Mouse (Mus musculus) forebrain, embryonic 15.5 days (tissue): Measurements from ENCODE around the gene Tmem8. TPM values are rescaled to one million over a fixed set of nuclear protein-coding genes. Genes with fewer than 3 reads are reported as not detected.

ENCODE experiments used
- ATAC-seq: fragments of 200-750 bp; cut with Nextera tagmentation; replicated peaks from 2 replicates; pipeline ENCODE4 v1.8.0; 2017; ENCODE audit warnings: mild to moderate bottlenecking, moderate TSS enrichment, moderate library complexity
- H3K27ac ChIP-seq: fragments of 300-500 bp; sonication (generic); replicated peaks from 2 replicates; pipeline ENCODE4 v1.5.1; 2015; ENCODE audit warnings: mild to moderate bottlenecking, inconsistent platforms
- H3K27me3 ChIP-seq: fragments of 300-500 bp; sonication (generic); 2 replicates; pipeline ENCODE4 v1.6.1; 2015; ENCODE audit warnings: inconsistent platforms
- H3K36me3 ChIP-seq: fragments of 300-500 bp; sonication (generic); 2 replicates; pipeline ENCODE4 v1.6.1; 2015; ENCODE audit warnings: mild to moderate bottlenecking, inconsistent platforms
- H3K4me1 ChIP-seq: fragments of 300-500 bp; sonication (generic); 2 replicates; pipeline ENCODE4 v1.6.1; 2015; ENCODE audit warnings: inconsistent platforms
- H3K4me2 ChIP-seq: fragments of 300-500 bp; sonication (generic); replicated peaks from 2 replicates; pipeline ENCODE4 v1.6.1; 2015; ENCODE audit warnings: mild to moderate bottlenecking, inconsistent platforms
- H3K4me3 ChIP-seq: fragments of 300-500 bp; sonication (generic); 2 replicates; pipeline ENCODE4 v1.5.1; 2015; ENCODE audit warnings: mild to moderate bottlenecking, inconsistent platforms
- H3K9ac ChIP-seq: fragments of 300-500 bp; sonication (generic); replicated peaks from 2 replicates; pipeline ENCODE4 v1.6.1; 2015; ENCODE audit warnings: mild to moderate bottlenecking, inconsistent platforms
- H3K9me3 ChIP-seq: fragments of 300-500 bp; sonication (generic); 2 replicates; pipeline ENCODE4 v1.6.1; 2016; ENCODE audit warnings: inconsistent platforms
- WGBS: fragments of 180-500 bp; shearing (Covaris S2); methylation state at CpG from one replicate; pipeline ENCODE4 v1.1.7; 2015; ENCODE audit warnings: mixed read lengths; 5-methylcytosine and 5-hydroxymethylcytosine counted together
- polyA plus RNA-seq: library from polyadenylated mRNA; unstranded; fragments of >200 nt; fragmentation: Nextera tagmentation; extraction: Ambion mirVana; gene quantifications from 2 replicates; pipeline ENCODE4 v1.2.1, GENCODE M21; 2015

The Tmem8 gene
- polyA plus RNA-seq, 1 experiment from 2014 or later: 2.1 TPM

GRCm38 (mm10) chr17:26131062-26131732 lies 18.1 kb downstream of the Tmem8 start:
- Histone ChIP-seq H3K36me3 (peaks cover 43% of the 10 kb centered on the region), H3K4me3 (peak overlapping the region; percentile 5; the same call in 1 of the 2 replicates), H3K4me2 (no peak overlapping the region), H3K27ac (0 out of 2 replicates have a peak overlapping the region, but pooled peaks have one; percentile 27), H3K9me3 (no peaks in the 10 kb centered on the region), H3K4me1 (0 out of 2 replicates have a peak, but pooled peaks cover 2% of the 10 kb centered on the region), H3K27me3 (no peaks in the 10 kb centered on the region), H3K9ac (no peak overlapping the region)
- ATAC-seq: 0 out of 2 replicates have a peak, but pooled peaks have one; percentile 32
- 72% methylated on average over 18 of the region's 18 CpGs for WGBS

DNA sequence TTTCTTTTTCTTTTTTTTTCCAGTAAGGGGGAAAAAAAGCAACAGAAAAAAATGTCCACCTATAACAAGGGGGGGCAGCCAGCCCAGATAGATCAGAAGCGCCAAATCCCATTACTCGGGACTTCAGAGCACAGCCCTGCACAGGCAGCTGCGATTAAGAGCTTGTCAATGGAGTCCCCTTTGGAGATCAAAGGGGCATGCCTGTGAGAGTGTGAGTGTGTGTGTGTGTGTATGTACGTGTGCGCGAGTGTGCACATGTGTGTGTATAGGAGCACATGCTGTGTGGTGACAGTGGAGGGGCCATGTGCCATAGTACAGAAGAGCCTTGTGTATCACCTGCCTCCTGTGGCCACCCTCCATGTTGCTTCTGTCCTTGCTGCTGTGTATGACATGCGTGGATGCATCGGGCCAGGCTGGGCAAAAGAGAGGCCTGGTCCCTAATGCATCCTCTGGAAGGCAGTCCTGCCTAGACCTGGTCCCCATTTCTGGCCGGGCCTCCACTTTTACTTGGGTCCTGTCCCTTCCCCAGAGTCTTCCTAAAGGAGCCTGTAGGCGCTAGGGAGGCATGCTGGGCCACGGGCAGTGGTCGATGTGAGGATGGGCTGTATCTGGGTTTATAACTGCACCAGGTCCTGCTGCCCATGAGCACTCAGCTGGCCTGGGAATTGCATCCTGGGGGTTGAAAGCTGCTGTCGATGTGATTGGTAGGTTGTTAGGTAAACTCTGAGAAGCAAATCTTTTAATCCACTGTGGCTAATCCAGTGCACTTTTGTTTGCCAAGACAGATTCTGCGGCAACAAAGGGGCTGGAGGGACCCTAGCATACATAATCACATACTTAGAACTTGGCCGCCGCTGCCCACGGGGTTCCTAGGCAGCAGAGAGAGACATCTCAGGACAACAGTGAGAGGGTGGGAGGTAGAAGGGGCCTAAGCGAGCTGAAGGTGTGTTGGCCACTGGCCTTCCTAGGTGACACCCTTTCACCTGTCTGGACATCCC lies 19.1 kb downstream of the Tmem8 start:
- Histone ChIP-seq H3K4me3 (peak overlapping the region; percentile 5; the same call in 1 of the 2 replicates), H3K36me3 (peaks cover 33% of the 10 kb centered on the region), H3K9me3 (no peaks in the 10 kb centered on the region), H3K9ac (no peak overlapping the region), H3K27me3 (no peaks in the 10 kb centered on the region), H3K27ac (no peak overlapping the region), H3K4me2 (no peak overlapping the region), H3K4me1 (0 out of 2 replicates have a peak, but pooled peaks cover 2% of the 10 kb centered on the region)
- WGBS: 73% methylated on average over 18 of the region's 18 CpGs
- ATAC-seq: peak; percentile 43; the same call in 1 of the 2 replicates

GRCm38 (mm10) chr17:26137106-26137750 lies 24.1 kb downstream of the Tmem8 start:
- Histone ChIP-seq H3K27me3 (no peaks in the 10 kb centered on the region), H3K4me2 (no peak overlapping the region), H3K27ac (no peak overlapping the region), H3K4me3 (no peak overlapping the region), H3K9me3 (no peaks in the 10 kb centered on the region), H3K9ac (no peak overlapping the region), H3K36me3 (no peaks in the 10 kb centered on the region), H3K4me1 (peaks cover 25% of the 10 kb centered on the region)
- 92% methylated on average over 11 of the region's 11 CpGs for WGBS
- ATAC-seq: no peak

DNA sequence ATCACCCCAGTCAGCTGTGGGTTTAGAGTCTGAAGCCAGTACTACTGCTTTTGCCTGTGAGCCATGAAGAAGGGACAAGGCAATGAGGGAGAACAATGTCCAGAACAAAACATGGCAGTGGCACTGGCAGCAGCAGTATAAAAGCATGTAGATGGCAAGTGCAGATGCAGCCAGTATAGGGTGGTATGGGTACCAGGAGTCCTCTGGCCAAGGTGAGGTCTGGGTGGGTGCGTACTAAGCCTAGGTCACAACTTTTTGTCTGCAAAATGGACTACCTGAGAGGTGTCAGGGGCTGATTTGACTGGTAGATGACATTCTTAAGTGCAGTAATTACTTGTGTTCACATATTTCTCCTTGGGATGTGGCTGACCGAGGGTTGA lies 24.6 kb downstream of the Tmem8 start:
- Histone ChIP-seq H3K27ac (peak overlapping the region; percentile 94), H3K36me3 (peaks cover 2% of the 10 kb centered on the region; the same call in 1 of the 2 replicates), H3K4me1 (peaks cover 25% of the 10 kb centered on the region), H3K4me3 (peak overlapping the region; percentile 82), H3K9me3 (no peaks in the 10 kb centered on the region), H3K4me2 (peak overlapping the region; percentile 51), H3K27me3 (no peaks in the 10 kb centered on the region), H3K9ac (peak overlapping the region; percentile 91)
- no peak for ATAC-seq
- WGBS: 65% methylated on average over 2 of the region's 2 CpGs

GRCm38 (mm10) chr17:26138239-26138836 lies 25.2 kb downstream of the Tmem8 start, which contains the start of gene Axin1:
Gene Axin1 (plus strand): TSS chr17:26138688.
- Histone ChIP-seq H3K4me3 (peak within 1 kb of the TSS; percentile 82), H3K9me3 (no peaks in the 10 kb centered on the region), H3K27ac (peak within 1 kb of the TSS; percentile 94), H3K36me3 (peaks cover 8% of the 10 kb centered on the region; the same call in 1 of the 2 replicates), H3K4me1 (peaks cover 25% of the 10 kb centered on the region), H3K27me3 (no peaks in the 10 kb centered on the region), H3K4me2 (peak within 1 kb of the TSS; percentile 51), H3K9ac (peak within 1 kb of the TSS; percentile 91)
- peak; percentile 97 for ATAC-seq
- under 1% methylated on average over 42 of the region's 42 CpGs for WGBS

GRCm38 (mm10) chr17:26138901-26139381 lies 25.8 kb downstream of the Tmem8 start:
- peak overlapping the region; percentile 91 for H3K9ac ChIP-seq
- H3K9me3 ChIP-seq: no peaks in the 10 kb centered on the region
- under 1% methylated on average over 51 of the region's 58 CpGs for WGBS
- peak overlapping the region; percentile 82 for H3K4me3 ChIP-seq
- H3K27ac ChIP-seq: peak overlapping the region; percentile 94
- H3K4me2 ChIP-seq: peak overlapping the region; percentile 51
- H3K36me3 ChIP-seq: peaks cover 10% of the 10 kb centered on the region; the same call in 1 of the 2 replicates
- H3K4me1 ChIP-seq: peaks cover 25% of the 10 kb centered on the region
- ATAC-seq: peak; percentile 69
- no peaks in the 10 kb centered on the region for H3K27me3 ChIP-seq

DNA sequence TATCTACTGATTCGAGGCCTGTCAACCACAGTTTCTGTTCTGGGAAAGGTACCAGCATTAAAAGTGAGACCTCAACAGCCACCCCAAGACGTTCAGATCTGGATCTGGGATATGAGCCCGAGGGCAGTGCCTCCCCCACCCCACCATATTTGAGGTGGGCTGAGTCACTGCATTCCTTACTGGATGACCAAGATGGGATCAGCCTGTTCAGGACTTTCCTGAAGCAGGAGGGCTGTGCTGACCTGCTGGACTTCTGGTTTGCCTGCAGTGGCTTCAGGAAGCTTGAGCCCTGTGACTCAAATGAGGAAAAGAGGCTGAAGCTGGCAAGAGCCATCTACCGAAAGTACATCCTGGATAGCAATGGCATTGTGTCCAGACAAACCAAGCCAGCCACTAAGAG lies 29.7 kb downstream of the Tmem8 start:
- no peaks in the 10 kb centered on the region for H3K9me3 ChIP-seq
- no peak for ATAC-seq
- no peak overlapping the region for H3K4me2 ChIP-seq
- no peaks in the 10 kb centered on the region for H3K27me3 ChIP-seq
- peaks cover 30% of the 10 kb centered on the region for H3K36me3 ChIP-seq
- no peak overlapping the region for H3K9ac ChIP-seq
- WGBS: 88% methylated on average over 4 of the region's 4 CpGs
- no peak overlapping the region for H3K27ac ChIP-seq
- H3K4me3 ChIP-seq: no peak overlapping the region
- peaks cover 23% of the 10 kb centered on the region for H3K4me1 ChIP-seq

DNA sequence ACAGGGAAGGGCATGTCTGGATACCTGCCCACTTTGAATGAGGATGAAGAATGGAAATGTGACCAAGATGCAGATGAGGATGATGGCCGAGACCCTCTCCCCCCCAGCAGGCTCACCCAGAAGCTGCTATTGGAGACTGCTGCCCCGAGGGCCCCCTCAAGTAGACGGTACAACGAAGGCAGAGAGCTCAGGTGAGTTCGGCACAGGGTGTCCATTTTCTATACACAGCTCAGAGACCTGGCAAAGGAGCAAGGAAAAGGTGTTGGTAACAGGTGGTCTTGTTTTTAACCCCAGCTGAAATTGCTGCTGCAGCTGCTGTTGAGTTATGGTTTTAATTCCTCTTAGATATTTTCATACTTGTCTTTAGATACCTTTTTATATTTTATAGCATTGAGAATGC lies 30.3 kb downstream of the Tmem8 start:
- no peak overlapping the region for H3K4me3 ChIP-seq
- no peak overlapping the region for H3K9ac ChIP-seq
- peaks cover 30% of the 10 kb centered on the region for H3K36me3 ChIP-seq
- H3K27me3 ChIP-seq: no peaks in the 10 kb centered on the region
- 94% methylated on average over 5 of the region's 5 CpGs for WGBS
- ATAC-seq: no peak
- no peak overlapping the region for H3K27ac ChIP-seq
- H3K9me3 ChIP-seq: no peaks in the 10 kb centered on the region
- peaks cover 19% of the 10 kb centered on the region for H3K4me1 ChIP-seq
- no peak overlapping the region for H3K4me2 ChIP-seq

- H3K4me1 ChIP-seq: no peaks in the 10 kb centered on the region
- no peak for ATAC-seq
- 78% methylated on average over 2 of the region's 2 CpGs for WGBS
Measured at GRCm38 (mm10) chr17:26149056-26149455, 36.0 kb downstream of the Tmem8 start.

DNA sequence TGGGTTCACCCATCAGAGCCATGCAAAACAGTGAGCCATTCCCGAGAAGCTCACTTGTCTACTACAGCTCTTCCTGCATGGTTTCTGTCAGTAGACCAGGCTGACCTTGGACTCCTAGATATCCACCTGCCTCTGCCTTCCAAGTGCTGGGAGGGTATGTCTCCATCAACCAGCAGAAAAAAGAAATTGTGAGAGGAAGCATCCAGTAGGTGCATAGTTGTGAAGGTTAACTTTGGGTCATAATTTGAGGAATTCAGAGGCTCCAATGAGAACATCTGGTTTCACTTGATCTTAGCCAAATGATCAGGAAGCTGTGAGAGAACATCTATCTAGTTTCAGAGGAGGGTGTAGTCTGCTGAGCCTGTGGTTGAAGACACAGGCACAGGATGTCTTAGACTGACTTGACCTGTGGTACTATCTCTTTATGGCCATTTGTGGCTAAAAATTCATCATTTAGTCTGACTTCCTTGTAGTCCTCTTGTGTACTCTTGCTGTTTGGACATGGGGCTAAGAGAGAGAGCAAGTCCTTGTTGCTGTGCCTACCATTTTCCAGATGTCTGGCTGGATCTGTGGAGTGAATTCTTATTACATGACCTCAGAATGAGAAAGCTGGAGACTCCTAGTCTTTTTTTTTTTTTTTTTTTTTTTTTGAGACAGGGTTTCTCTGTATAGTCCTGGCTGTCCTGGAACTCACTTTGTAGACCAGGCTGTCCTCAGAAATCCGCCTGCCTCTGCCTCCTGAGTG lies 39.0 kb downstream of the Tmem8 start:
- no peak for ATAC-seq
- Histone ChIP-seq H3K4me2 (no peak overlapping the region), H3K27me3 (no peaks in the 10 kb centered on the region), H3K36me3 (peaks cover 48% of the 10 kb centered on the region), H3K9me3 (no peaks in the 10 kb centered on the region), H3K4me3 (no peak overlapping the region), H3K27ac (no peak overlapping the region), H3K4me1 (no peaks in the 10 kb centered on the region), H3K9ac (no peak overlapping the region)
- WGBS: 93% methylated on average over 2 of the region's 2 CpGs

More at GRCm38 (mm10) chr17:26149056-26149455, 36.0 kb downstream of the Tmem8 start:
- H3K9ac ChIP-seq: no peak overlapping the region
- H3K9me3 ChIP-seq: no peaks in the 10 kb centered on the region
- H3K27ac ChIP-seq: no peak overlapping the region
- H3K27me3 ChIP-seq: no peaks in the 10 kb centered on the region
- H3K4me2 ChIP-seq: no peak overlapping the region
- peaks cover 58% of the 10 kb centered on the region for H3K36me3 ChIP-seq
- no peak overlapping the region for H3K4me3 ChIP-seq

GRCm38 (mm10) chr17:26162736-26163135 lies 49.6 kb downstream of the Tmem8 start:
- Histone ChIP-seq H3K4me2 (no peak overlapping the region), H3K9me3 (no peaks in the 10 kb centered on the region), H3K4me1 (no peaks in the 10 kb centered on the region), H3K9ac (no peak overlapping the region), H3K27me3 (no peaks in the 10 kb centered on the region), H3K4me3 (no peak overlapping the region), H3K36me3 (no peaks in the 10 kb centered on the region), H3K27ac (no peak overlapping the region)
- 95% methylated on average over 1 of the region's 1 CpGs for WGBS
- ATAC-seq: no peak
